Mouse (Mus musculus): ENCODE data around the gene Kremen1. TPM values are rescaled to one million over a fixed set of nuclear protein-coding genes. Genes with fewer than 3 reads are reported as not detected.

The Kremen1 gene
- total and polyA plus RNA-seq, 2 experiments from 2014 or later: 2.3 to 11.2 TPM

GRCm38 (mm10) chr11:5149249-5149648 lies 112.1 kb downstream of the Kremen1 start:
- DNase-seq (ENCODE audit: low spot score) (no peak), ATAC-seq (ENCODE audit: low FRiP score) (no peak)
- Histone ChIP-seq H3K27ac (ENCODE audit: low read depth, low read length) (no peak overlapping the region), H3K36me3 (ENCODE audit: insufficient read depth, low read length) (no peaks in the 10 kb centered on the region), H3K9me3 (ENCODE audit: low read length) (no peaks in the 10 kb centered on the region), H3K4me1 (ENCODE audit: insufficient read depth, low read length) (no peaks in the 10 kb centered on the region), H3K9ac (replicated peaks; ENCODE audit: low read length, poor library complexity, severe bottlenecking) (no peak overlapping the region), H3K4me3 (ENCODE audit: low read depth, low read length) (no peak overlapping the region), H3K4me2 (ENCODE audit: low read depth, low read length, poor library complexity, severe bottlenecking) (no peak overlapping the region), H3K27me3 (ENCODE audit: insufficient read depth, low read length) (peaks cover 5% of the 10 kb centered on the region; the same call in 1 of the 2 replicates)
- WGBS: 22% methylated on average over 7 of the region's 7 CpGs
- no peak for TF ChIP-seq CTCF (IDR thresholded peaks at IDR 0.05)

- no peak for TF ChIP-seq CTCF (IDR thresholded peaks at IDR 0.05)
- H3K4me1 ChIP-seq (ENCODE audit: insufficient read depth, low read length): no peaks in the 10 kb centered on the region
- no peaks in the 10 kb centered on the region for H3K36me3 ChIP-seq (ENCODE audit: insufficient read depth, low read length)
- H3K4me2 ChIP-seq (ENCODE audit: low read depth, low read length, poor library complexity, severe bottlenecking): no peak overlapping the region
- DNase-seq (ENCODE audit: low spot score) (no peak), ATAC-seq (ENCODE audit: low FRiP score) (no peak)
- 63% methylated on average over 3 of the region's 3 CpGs for WGBS
- no peak overlapping the region for H3K27ac ChIP-seq (ENCODE audit: low read depth, low read length)
- no peaks in the 10 kb centered on the region for H3K9me3 ChIP-seq (ENCODE audit: low read length)
- H3K27me3 ChIP-seq (ENCODE audit: insufficient read depth, low read length): no peaks in the 10 kb centered on the region
- H3K4me3 ChIP-seq (ENCODE audit: low read depth, low read length): no peak overlapping the region
- H3K9ac ChIP-seq (replicated peaks; ENCODE audit: low read length, poor library complexity, severe bottlenecking): no peak overlapping the region
Observed at GRCm38 (mm10) chr11:5145600-5145999, 115.8 kb downstream of the Kremen1 start.

- H3K9me3 ChIP-seq (ENCODE audit: low read length): no peaks in the 10 kb centered on the region
- H3K9ac ChIP-seq (replicated peaks; ENCODE audit: low read length, poor library complexity, severe bottlenecking): no peak overlapping the region
- H3K36me3 ChIP-seq (ENCODE audit: insufficient read depth, low read length): no peaks in the 10 kb centered on the region
- no peak overlapping the region for H3K4me2 ChIP-seq (ENCODE audit: low read depth, low read length, poor library complexity, severe bottlenecking)
- H3K27me3 ChIP-seq (ENCODE audit: insufficient read depth, low read length): no peaks in the 10 kb centered on the region
- TF ChIP-seq CTCF (IDR thresholded peaks at IDR 0.05): no peak
- ATAC-seq (ENCODE audit: low FRiP score) (no peak), DNase-seq (ENCODE audit: low spot score) (no peak)
- no peak overlapping the region for H3K4me3 ChIP-seq (ENCODE audit: low read depth, low read length)
- H3K27ac ChIP-seq (ENCODE audit: low read depth, low read length): no peak overlapping the region
- no peaks in the 10 kb centered on the region for H3K4me1 ChIP-seq (ENCODE audit: insufficient read depth, low read length)
- 90% methylated on average over 2 of the region's 2 CpGs for WGBS
Observed at GRCm38 (mm10) chr11:5141965-5142364, 119.4 kb downstream of the Kremen1 start.

Other genes with a start within 250 kb of the Kremen1 start
- gene Rasl10a, start 203.4 kb downstream of the Kremen1 start, total RNA-seq (2014; rRNA removed): 3.1 and 6.2 TPM in 2 replicates
- 3.6 and 4.6 TPM in 2 replicates for gene Rasl10a, start 203.4 kb downstream of the Kremen1 start, polyA plus RNA-seq (2015; fragmentation: Nextera tagmentation; extraction: Ambion mirVana)
- gene Gas2l1, start 196.2 kb downstream of the Kremen1 start, total RNA-seq (2014; rRNA removed): 33.8 and 43.8 TPM in 2 replicates
- gene Gas2l1, start 196.2 kb downstream of the Kremen1 start, polyA plus RNA-seq (2015; fragmentation: Nextera tagmentation; extraction: Ambion mirVana): 17.6 and 18.5 TPM in 2 replicates
- 48.0 and 67.1 TPM in 2 replicates for gene Rhbdd3, start 162.6 kb downstream of the Kremen1 start, total RNA-seq (2014; rRNA removed)
- gene Rhbdd3, start 162.6 kb downstream of the Kremen1 start, polyA plus RNA-seq (2015; fragmentation: Nextera tagmentation; extraction: Ambion mirVana): 50.4 and 54.6 TPM in 2 replicates
- gene Ewsr1, start 162.3 kb downstream of the Kremen1 start, total RNA-seq (2014; rRNA removed): 315 and 338 TPM in 2 replicates
- gene Ewsr1, start 162.3 kb downstream of the Kremen1 start, polyA plus RNA-seq (2015; fragmentation: Nextera tagmentation; extraction: Ambion mirVana): 353 and 371 TPM in 2 replicates
- gene Emid1, start 109.3 kb downstream of the Kremen1 start, total RNA-seq (2014; rRNA removed): 4.8 and 10.8 TPM in 2 replicates
- 14.5 and 16.9 TPM in 2 replicates for gene Emid1, start 109.3 kb downstream of the Kremen1 start, polyA plus RNA-seq (2015; fragmentation: Nextera tagmentation; extraction: Ambion mirVana)
- 11.0 and 12.5 TPM in 2 replicates for gene Znrf3, start 183.3 kb upstream of the Kremen1 start, total RNA-seq (2014; rRNA removed)
- 6.9 and 7.8 TPM in 2 replicates for gene Znrf3, start 183.3 kb upstream of the Kremen1 start, polyA plus RNA-seq (2015; fragmentation: Nextera tagmentation; extraction: Ambion mirVana)

Data from midbrain, postnatal 0 days (tissue).